Mouse (Mus musculus): Measurements from ENCODE around the gene Kif21a. TPM values are rescaled to one million over a fixed set of nuclear protein-coding genes. Genes with fewer than 3 reads are reported as not detected.

Gene Kif21a
- polyA plus RNA-seq, 1 experiment: 0.50 TPM

DNA sequence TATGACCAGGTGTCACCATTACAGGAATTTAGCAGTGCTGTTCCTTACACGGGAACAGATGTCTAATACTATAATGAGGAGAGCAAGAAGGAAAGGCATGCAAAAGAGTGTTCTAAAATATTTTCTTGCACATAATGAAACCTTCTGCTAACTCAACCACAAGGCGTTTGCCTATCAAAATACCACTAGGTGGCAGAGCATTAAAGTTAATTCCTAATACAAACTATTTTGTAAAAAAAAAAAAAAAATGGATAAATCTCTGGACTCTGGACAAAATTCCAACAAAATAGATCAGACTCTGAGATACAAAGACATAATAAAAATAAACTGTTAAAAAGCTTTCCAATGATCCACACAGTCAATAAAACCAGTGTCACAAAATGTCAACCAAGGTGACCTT is 56.9 kb downstream of the Kif21a start:
- no peak overlapping the region for H3K4me3 ChIP-seq (replicated peaks; ENCODE audit: control insufficient read depth, low read depth, low read length)
- H3K4me1 ChIP-seq (ENCODE audit: control insufficient read depth, insufficient read depth, low read length): no peaks in the 10 kb centered on the region
- H3K27ac ChIP-seq (ENCODE audit: control insufficient read depth, insufficient read depth, low read depth, low read length, poor library complexity): no peak overlapping the region
- TF ChIP-seq POLR2A (IDR thresholded peaks at IDR 0.05; ENCODE audit: borderline replicate concordance, control insufficient read depth, low read depth, low read length) (no peak), CTCF (IDR thresholded peaks at IDR 0.05; ENCODE audit: control insufficient read depth, insufficient read depth, low read length) (no peak)
- WGBS: 62% methylated on average over 2 of the region's 2 CpGs

DNA sequence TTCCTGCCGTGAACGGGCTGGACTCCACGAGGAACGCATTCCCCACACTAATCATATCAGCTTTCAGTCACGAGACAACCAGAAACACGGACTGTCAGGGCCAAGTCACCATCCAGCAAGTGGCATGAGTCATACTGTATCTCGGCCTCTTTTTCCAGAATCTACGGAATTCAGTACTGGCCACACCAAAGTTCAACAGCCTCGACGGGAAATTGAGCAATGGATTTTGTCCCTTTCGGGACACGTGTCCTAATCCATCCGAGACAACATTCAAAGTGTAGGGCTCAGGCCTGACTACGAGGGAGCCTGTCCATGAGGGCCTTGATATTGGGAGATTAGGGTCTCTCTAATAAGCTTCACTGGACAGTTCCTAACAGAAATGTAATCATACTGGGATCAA is 57.4 kb downstream of the Kif21a start:
- H3K4me1 ChIP-seq (ENCODE audit: control insufficient read depth, insufficient read depth, low read length): no peaks in the 10 kb centered on the region
- no peak overlapping the region for H3K27ac ChIP-seq (ENCODE audit: control insufficient read depth, insufficient read depth, low read depth, low read length, poor library complexity)
- WGBS: 88% methylated on average over 14 of the region's 14 CpGs
- no peak overlapping the region for H3K4me3 ChIP-seq (replicated peaks; ENCODE audit: control insufficient read depth, low read depth, low read length)
- no peak for TF ChIP-seq POLR2A (IDR thresholded peaks at IDR 0.05; ENCODE audit: borderline replicate concordance, control insufficient read depth, low read depth, low read length)
- no peak for TF ChIP-seq CTCF (IDR thresholded peaks at IDR 0.05; ENCODE audit: control insufficient read depth, insufficient read depth, low read length)

DNA sequence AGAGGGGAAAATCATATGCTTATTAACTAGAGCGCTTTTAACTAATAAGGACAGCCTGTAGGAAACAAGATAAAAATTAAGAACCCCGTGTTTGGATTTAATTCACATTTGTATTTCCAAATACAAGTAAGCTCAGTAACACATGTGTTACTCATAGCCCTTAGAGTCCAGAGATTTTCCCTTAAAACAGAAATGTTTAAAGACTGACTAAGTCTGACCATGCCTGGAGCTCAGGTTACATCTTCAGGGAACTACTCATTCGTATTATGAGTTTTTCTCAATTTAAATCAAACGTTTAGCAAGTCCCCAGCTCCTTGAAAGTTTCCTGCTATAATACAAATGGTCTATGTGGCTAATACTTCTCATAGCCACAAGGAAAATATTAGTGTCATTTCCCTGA is 57.9 kb downstream of the Kif21a start:
- Histone ChIP-seq H3K4me1 (ENCODE audit: control insufficient read depth, insufficient read depth, low read length) (no peaks in the 10 kb centered on the region), H3K4me3 (replicated peaks; ENCODE audit: control insufficient read depth, low read depth, low read length) (no peak overlapping the region), H3K27ac (ENCODE audit: control insufficient read depth, insufficient read depth, low read depth, low read length, poor library complexity) (no peak overlapping the region)
- TF ChIP-seq CTCF (IDR thresholded peaks at IDR 0.05; ENCODE audit: control insufficient read depth, insufficient read depth, low read length) (no peak), POLR2A (IDR thresholded peaks at IDR 0.05; ENCODE audit: borderline replicate concordance, control insufficient read depth, low read depth, low read length) (no peak)
- 78% methylated on average over 4 of the region's 4 CpGs for WGBS

DNA sequence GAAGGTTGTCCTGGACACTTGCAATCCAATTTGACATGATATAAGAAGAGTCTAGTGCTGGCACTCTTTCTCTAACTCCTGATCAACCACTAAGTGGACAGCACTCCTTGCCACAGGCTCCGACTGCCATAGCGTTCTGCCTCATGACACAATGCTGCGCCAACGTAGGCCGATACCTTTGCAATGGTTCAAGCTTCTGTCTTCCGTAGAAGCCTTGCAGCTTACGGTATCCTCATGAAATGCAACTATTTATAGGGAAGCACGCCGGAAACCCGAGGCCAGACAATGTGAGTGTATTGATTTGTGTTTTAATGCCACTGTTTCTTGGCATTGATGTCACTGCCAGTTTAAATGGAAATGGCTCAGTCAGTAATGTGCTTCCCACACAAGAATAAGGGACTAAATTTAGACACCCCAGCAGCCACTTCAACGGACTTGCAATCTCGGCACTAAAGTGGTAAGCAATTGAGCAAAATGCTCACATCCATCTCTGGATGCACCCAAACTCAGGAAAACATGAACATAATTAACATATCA is 62.0 kb downstream of the Kif21a start:
- TF ChIP-seq CTCF (IDR thresholded peaks at IDR 0.05; ENCODE audit: control insufficient read depth, insufficient read depth, low read length) (no peak), POLR2A (IDR thresholded peaks at IDR 0.05; ENCODE audit: borderline replicate concordance, control insufficient read depth, low read depth, low read length) (no peak)
- Histone ChIP-seq H3K4me1 (ENCODE audit: control insufficient read depth, insufficient read depth, low read length) (no peaks in the 10 kb centered on the region), H3K27ac (ENCODE audit: control insufficient read depth, insufficient read depth, low read depth, low read length, poor library complexity) (no peak overlapping the region), H3K4me3 (replicated peaks; ENCODE audit: control insufficient read depth, low read depth, low read length) (no peak overlapping the region)
- 88% methylated on average over 12 of the region's 12 CpGs for WGBS

- TF ChIP-seq CTCF (IDR thresholded peaks at IDR 0.05; ENCODE audit: control insufficient read depth, insufficient read depth, low read length) (no peak), POLR2A (IDR thresholded peaks at IDR 0.05; ENCODE audit: borderline replicate concordance, control insufficient read depth, low read depth, low read length) (no peak)
- Histone ChIP-seq H3K27ac (ENCODE audit: control insufficient read depth, insufficient read depth, low read depth, low read length, poor library complexity) (no peak overlapping the region), H3K4me3 (replicated peaks; ENCODE audit: control insufficient read depth, low read depth, low read length) (no peak overlapping the region), H3K4me1 (ENCODE audit: control insufficient read depth, insufficient read depth, low read length) (no peaks in the 10 kb centered on the region; the same call in 1 of the 2 replicates)
- 76% methylated on average over 5 of the region's 5 CpGs for WGBS
Measured at GRCm38 (mm10) chr15:90975914-90976313, 73.8 kb downstream of the Kif21a start.

GRCm38 (mm10) chr15:90971914-90972767 is 77.6 kb downstream of the Kif21a start:
- TF ChIP-seq POLR2A (IDR thresholded peaks at IDR 0.05; ENCODE audit: borderline replicate concordance, control insufficient read depth, low read depth, low read length): no peak
- TF ChIP-seq CTCF (IDR thresholded peaks at IDR 0.05; ENCODE audit: control insufficient read depth, insufficient read depth, low read length): no peak
- H3K4me1 ChIP-seq (ENCODE audit: control insufficient read depth, insufficient read depth, low read length): no peaks in the 10 kb centered on the region; the same call in 1 of the 2 replicates
- WGBS: 76% methylated on average over 13 of the region's 13 CpGs

DNA sequence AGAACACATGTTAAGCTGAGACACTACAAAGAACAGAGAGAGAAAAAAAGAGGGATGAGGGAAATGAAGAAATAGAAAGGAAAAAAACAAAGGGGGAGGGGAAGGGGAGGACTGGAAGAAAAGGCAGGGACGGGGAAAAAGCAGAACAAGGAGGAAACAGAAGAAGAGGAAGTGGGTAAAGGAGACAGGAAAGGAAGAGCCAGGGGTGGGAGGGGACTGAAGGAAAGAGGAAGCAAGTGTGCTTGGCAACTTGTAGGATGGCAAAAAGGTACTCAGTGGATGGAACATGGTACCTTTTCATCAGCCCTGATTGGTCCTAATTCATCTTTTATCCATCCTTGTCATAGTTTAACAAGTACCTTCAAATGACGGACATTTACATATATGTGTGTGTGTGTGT is 86.4 kb downstream of the Kif21a start:
- 39% methylated on average over 2 of the region's 2 CpGs for WGBS
- no peak overlapping the region for H3K4me3 ChIP-seq (replicated peaks; ENCODE audit: control insufficient read depth, low read depth, low read length)
- TF ChIP-seq CTCF (IDR thresholded peaks at IDR 0.05; ENCODE audit: control insufficient read depth, insufficient read depth, low read length) (no peak), POLR2A (IDR thresholded peaks at IDR 0.05; ENCODE audit: borderline replicate concordance, control insufficient read depth, low read depth, low read length) (no peak)
- no peaks in the 10 kb centered on the region for H3K4me1 ChIP-seq (ENCODE audit: control insufficient read depth, insufficient read depth, low read length)
- H3K27ac ChIP-seq (ENCODE audit: control insufficient read depth, insufficient read depth, low read depth, low read length, poor library complexity): no peak overlapping the region

More at GRCm38 (mm10) chr15:90971914-90972767, 77.6 kb downstream of the Kif21a start:
- Histone ChIP-seq H3K27ac (ENCODE audit: control insufficient read depth, insufficient read depth, low read depth, low read length, poor library complexity) (no peak overlapping the region), H3K4me3 (replicated peaks; ENCODE audit: control insufficient read depth, low read depth, low read length) (no peak overlapping the region)

DNA sequence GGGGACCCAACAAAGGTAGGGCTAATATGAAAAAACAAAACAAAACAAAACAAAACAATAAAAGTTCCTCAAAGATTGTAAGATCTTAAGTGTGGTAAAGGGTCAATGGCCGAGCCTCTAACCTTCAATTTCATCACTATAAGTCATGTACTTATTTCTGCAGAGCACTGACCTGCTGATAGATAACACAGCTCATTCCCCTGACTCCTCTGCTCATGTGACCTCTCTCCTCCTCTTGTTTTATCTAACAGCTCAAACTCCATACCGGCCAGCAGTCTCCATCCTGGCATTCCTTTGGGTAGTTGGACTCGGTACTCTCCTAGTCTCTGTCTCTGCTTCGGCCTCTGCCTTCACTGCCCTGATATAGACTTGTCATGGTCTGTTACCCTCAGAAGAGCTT is 87.2 kb downstream of the Kif21a start:
- TF ChIP-seq CTCF (IDR thresholded peaks at IDR 0.05; ENCODE audit: control insufficient read depth, insufficient read depth, low read length): no peak
- no peak for TF ChIP-seq POLR2A (IDR thresholded peaks at IDR 0.05; ENCODE audit: borderline replicate concordance, control insufficient read depth, low read depth, low read length)
- H3K4me1 ChIP-seq (ENCODE audit: control insufficient read depth, insufficient read depth, low read length): no peaks in the 10 kb centered on the region
- H3K4me3 ChIP-seq (replicated peaks; ENCODE audit: control insufficient read depth, low read depth, low read length): no peak overlapping the region
- no peak overlapping the region for H3K27ac ChIP-seq (ENCODE audit: control insufficient read depth, insufficient read depth, low read depth, low read length, poor library complexity)
- WGBS: 87% methylated on average over 4 of the region's 4 CpGs
